Mouse (Mus musculus): ENCODE measurements around the gene Cyp4a14.
"Not testable (repeated sequence)": the region's sequence is repeated elsewhere in the genome, so short reads cannot be mapped to it uniquely, and the experiment has no call there.

The Cyp4a14 gene

GRCm38 (mm10) chr4:115496001-115496400 is at the start of gene Cyp4a14:
Cyp4a14 (minus strand) TSS chr4:115496142.
- no peak for DNase-seq (ENCODE audit: low spot score)

- no peak for DNase-seq (ENCODE audit: low spot score)
These were observed 49.2 kb upstream of the Cyp4a14 start for GRCm38 (mm10) chr4:115545101-115545500.

GRCm38 (mm10) chr4:115521766-115522165 is 25.8 kb upstream of the Cyp4a14 start:
- no peak for DNase-seq (ENCODE audit: low spot score)

GRCm38 (mm10) chr4:115519444-115519843 is 23.5 kb upstream of the Cyp4a14 start:
- no peak for DNase-seq (ENCODE audit: low spot score)

- not testable (repeated sequence) for DNase-seq (ENCODE audit: low spot score)
These were observed 22.1 kb upstream of the Cyp4a14 start, which contains the start of gene Cyp4a10 for GRCm38 (mm10) chr4:115518000-115518399. Cyp4a10 (plus strand) TSS chr4:115518264.

- not testable (repeated sequence) for DNase-seq (ENCODE audit: low spot score)
These were observed 18.0 kb upstream of the Cyp4a14 start for GRCm38 (mm10) chr4:115513964-115514363.

GRCm38 (mm10) chr4:115497466-115497865 is 1.5 kb upstream of the Cyp4a14 start:
- no peak for DNase-seq (ENCODE audit: low spot score)

- no peak for DNase-seq (ENCODE audit: low spot score)
These were observed 14.8 kb downstream of the Cyp4a14 start for GRCm38 (mm10) chr4:115481006-115481652.

- not testable (repeated sequence) for DNase-seq (ENCODE audit: low spot score)
These were observed 19.9 kb downstream of the Cyp4a14 start for GRCm38 (mm10) chr4:115476051-115476450.

GRCm38 (mm10) chr4:115473585-115473984 is 22.4 kb downstream of the Cyp4a14 start:
- not testable (repeated sequence) for DNase-seq (ENCODE audit: low spot score)

GRCm38 (mm10) chr4:115452304-115452703 is 43.6 kb downstream of the Cyp4a14 start, which contains the start of gene Cyp4a30b:
Cyp4a30b (plus strand) TSS chr4:115452604.
- no peak for DNase-seq (ENCODE audit: low spot score)

GRCm38 (mm10) chr4:115450577-115451137 is 45.3 kb downstream of the Cyp4a14 start:
- DNase-seq (ENCODE audit: low spot score): no peak
